Mouse (Mus musculus): ENCODE results near the gene Hacl1.

- TF ChIP-seq POLR2A (IDR thresholded peaks at IDR 0.05; ENCODE audit: extremely low read depth, insufficient read depth, low read length) (no peak), CTCF (IDR thresholded peaks at IDR 0.05; ENCODE audit: low read depth, low read length) (no peak)
Measured at GRCm38 (mm10) chr14:31640346-31640889, 668 bp downstream of the Hacl1 start, which contains the start of gene Gm49387.

All from liver, adult 2 months (tissue).